Comparison of ENCODE assay signal across 18 mouse cellular contexts in genomic region chr5:134066261-134066660, GRCm38 (mm10). TPM values are rescaled to one million over a fixed set of nuclear protein-coding genes. Genes with fewer than 3 reads are reported as not detected.
DNase-seq lines count a peak whose midpoint lies in the region; ATAC-seq and TF ChIP-seq lines count a peak whose summit lies in the region.
"Had no signal": no experiment of that assay in that cellular context is flagged by ENCODE, and none has a peak within 500 bp of the region (broad histone marks: within the 10 kb centered on the region; RNA-seq: fewer than 3 reads in every experiment).

No protein-coding gene starts in this region.

- peaks cover 3% of the 10 kb centered on the region; the same call in 1 of the 2 replicates for H3K9me3 ChIP-seq in forebrain, embryonic 14.5 days (replicated peaks; ENCODE audit: control insufficient read depth, low read length)
- no peaks in the 10 kb centered on the region for H3K9me3 ChIP-seq in forebrain, embryonic 11.5 days (ENCODE audit: control insufficient read depth, low read length)
- peaks cover 3% of the 10 kb centered on the region; the same call in 1 of the 2 replicates for H3K9me3 ChIP-seq in lung, embryonic 14.5 days (ENCODE audit: low read depth, low read length)
- peaks cover 3% of the 10 kb centered on the region; the same call in 1 of the 2 replicates for H3K9me3 ChIP-seq in lung, postnatal 0 days (ENCODE audit: low read length)
- 0 out of 2 replicates have a peak, but pooled peaks cover 3% of the 10 kb centered on the region for H3K9me3 ChIP-seq in midbrain, embryonic 10.5 days (replicated peaks)
- H3K9me3 ChIP-seq: embryonic facial prominence, embryonic 13.5 days; forebrain, embryonic 12.5 days; intestine, embryonic 15.5 days had no signal

- no peak overlapping the region for H3K27ac ChIP-seq in forebrain, embryonic 14.5 days (ENCODE audit: low read depth, low read length)
- no peak overlapping the region for H3K27ac ChIP-seq in forebrain, embryonic 11.5 days (ENCODE audit: low read depth, low read length)
- H3K27ac ChIP-seq in lung, embryonic 14.5 days (ENCODE audit: low read depth), result no peak overlapping the region
- H3K27ac ChIP-seq in lung, postnatal 0 days (ENCODE audit: low read length), result no peak overlapping the region
- H3K27ac ChIP-seq in midbrain, embryonic 10.5 days (replicated peaks), result no peak overlapping the region
- H3K27ac ChIP-seq: embryonic facial prominence, embryonic 13.5 days; forebrain, embryonic 12.5 days; heart, adult 2 months; hindbrain, embryonic 10.5 days; hindbrain, embryonic 14.5 days; intestine, embryonic 15.5 days had no signal

- TF ChIP-seq EP300 in lung, postnatal 0 days (IDR thresholded peaks at IDR 0.05), result no peak

- TF ChIP-seq CTCF in lung, embryonic 14.5 days (IDR thresholded peaks at IDR 0.05; ENCODE audit: low read depth), result no peak
- TF ChIP-seq CTCF in lung, postnatal 0 days (IDR thresholded peaks at IDR 0.05), result no peak

- 32% methylated on average over 3 of the region's 3 CpGs for WGBS in forebrain, embryonic 14.5 days
- WGBS in forebrain, embryonic 11.5 days, result 60% methylated on average over 3 of the region's 3 CpGs
- whole genome bisulfite sequencing in lung, embryonic 14.5 days, result 30% methylated on average over 3 of the region's 3 CpGs
- 23% methylated on average over 3 of the region's 3 CpGs for WGBS in lung, postnatal 0 days
- WGBS in midbrain, embryonic 10.5 days, result 49% methylated on average over 3 of the region's 3 CpGs

- DNase-seq in forebrain, embryonic 14.5 days (ENCODE audit: low spot score), result peak; percentile 65
- DNase-seq in forebrain, embryonic 11.5 days (ENCODE audit: low spot score), result no peak
- peak; percentile 71 for DNase-seq in lung, embryonic 14.5 days
- no peak for DNase-seq in lung, postnatal 0 days (ENCODE audit: low spot score)
- DNase-seq in fat pad, adult 2 months (ENCODE audit: extremely low read depth, low read depth, low spot score), result peak; percentile 11
- no peak for DNase-seq in midbrain, embryonic 10.5 days (ENCODE audit: low spot score)
- DNase-seq: adrenal gland, adult 2 months; adrenal gland, postnatal 25 days; cerebellum, adult 2 months; cerebellum, postnatal 25 days; gastrocnemius, postnatal 10 days; heart, adult 2 months had no signal

- no peak overlapping the region for H3K4me3 ChIP-seq in forebrain, embryonic 14.5 days (ENCODE audit: low read depth, low read length)
- H3K4me3 ChIP-seq in forebrain, embryonic 11.5 days (ENCODE audit: low read depth, low read length), result no peak overlapping the region
- H3K4me3 ChIP-seq in lung, embryonic 14.5 days (ENCODE audit: low read depth, low read length), result no peak overlapping the region
- no peak overlapping the region for H3K4me3 ChIP-seq in lung, postnatal 0 days (ENCODE audit: low read depth, low read length)
- no peak overlapping the region for H3K4me3 ChIP-seq in midbrain, embryonic 10.5 days
- H3K4me3 ChIP-seq: embryonic facial prominence, embryonic 13.5 days; forebrain, embryonic 12.5 days; heart, adult 2 months; heart, embryonic 12.5 days; hindbrain, embryonic 10.5 days; intestine, embryonic 15.5 days had no signal

- H3K4me1 ChIP-seq in forebrain, embryonic 14.5 days (ENCODE audit: control insufficient read depth, insufficient read depth, low read length), result no peaks in the 10 kb centered on the region
- H3K4me1 ChIP-seq in forebrain, embryonic 11.5 days (replicated peaks; ENCODE audit: control insufficient read depth, insufficient read depth, low read length), result no peaks in the 10 kb centered on the region
- H3K4me1 ChIP-seq in lung, embryonic 14.5 days (ENCODE audit: insufficient read depth), result no peaks in the 10 kb centered on the region
- H3K4me1 ChIP-seq in lung, postnatal 0 days (ENCODE audit: insufficient read depth, low read depth, low read length), result no peaks in the 10 kb centered on the region
- no peaks in the 10 kb centered on the region for H3K4me1 ChIP-seq in midbrain, embryonic 10.5 days
- H3K4me1 ChIP-seq: forebrain, embryonic 12.5 days; heart, embryonic 12.5 days; hindbrain, embryonic 10.5 days; intestine, embryonic 15.5 days had no signal

- no peak overlapping the region for H3K9ac ChIP-seq in forebrain, embryonic 14.5 days (ENCODE audit: low read length)
- no peak overlapping the region for H3K9ac ChIP-seq in forebrain, embryonic 11.5 days (ENCODE audit: low read length)
- H3K9ac ChIP-seq in lung, embryonic 14.5 days, result no peak overlapping the region
- no peak overlapping the region for H3K9ac ChIP-seq in lung, postnatal 0 days (replicated peaks; ENCODE audit: low read depth)
- H3K9ac ChIP-seq: embryonic facial prominence, embryonic 13.5 days; forebrain, embryonic 12.5 days; heart, embryonic 12.5 days; hindbrain, embryonic 14.5 days; intestine, embryonic 15.5 days had no signal

- no peak overlapping the region for H3K4me2 ChIP-seq in forebrain, embryonic 14.5 days (ENCODE audit: low read length)
- H3K4me2 ChIP-seq in forebrain, embryonic 11.5 days (ENCODE audit: low read depth, low read length, severe bottlenecking), result no peak overlapping the region
- no peak overlapping the region for H3K4me2 ChIP-seq in lung, embryonic 14.5 days
- H3K4me2 ChIP-seq in lung, postnatal 0 days (replicated peaks; ENCODE audit: low read depth, low read length), result no peak overlapping the region
- H3K4me2 ChIP-seq: embryonic facial prominence, embryonic 13.5 days; forebrain, embryonic 12.5 days; heart, embryonic 12.5 days; hindbrain, embryonic 14.5 days; intestine, embryonic 15.5 days had no signal

- no peaks in the 10 kb centered on the region for H3K36me3 ChIP-seq in forebrain, embryonic 14.5 days (ENCODE audit: control insufficient read depth, insufficient read depth, low read length)
- H3K36me3 ChIP-seq in forebrain, embryonic 11.5 days (ENCODE audit: control insufficient read depth, insufficient read depth, low read length), result no peaks in the 10 kb centered on the region
- no peaks in the 10 kb centered on the region for H3K36me3 ChIP-seq in lung, embryonic 14.5 days (ENCODE audit: insufficient read depth)
- no peaks in the 10 kb centered on the region for H3K36me3 ChIP-seq in lung, postnatal 0 days (ENCODE audit: insufficient read depth, low read length)
- H3K36me3 ChIP-seq in midbrain, embryonic 10.5 days, result no peaks in the 10 kb centered on the region
- H3K36me3 ChIP-seq: embryonic facial prominence, embryonic 13.5 days; forebrain, embryonic 12.5 days; heart, embryonic 12.5 days; hindbrain, embryonic 10.5 days; intestine, embryonic 15.5 days had no signal

- no peak for ATAC-seq in forebrain, embryonic 14.5 days
- ATAC-seq in forebrain, embryonic 11.5 days (replicated peaks; ENCODE audit: low FRiP score), result no peak
- ATAC-seq in lung, embryonic 14.5 days (ENCODE audit: insufficient read depth), result peak; percentile 18; the same call in 1 of the 2 replicates
- no peak for ATAC-seq in lung, postnatal 0 days
- ATAC-seq: intestine, embryonic 15.5 days had no signal

- H3K27me3 ChIP-seq in forebrain, embryonic 14.5 days (replicated peaks; ENCODE audit: control insufficient read depth, insufficient read depth, low read length), result no peaks in the 10 kb centered on the region
- no peaks in the 10 kb centered on the region for H3K27me3 ChIP-seq in forebrain, embryonic 11.5 days (ENCODE audit: control insufficient read depth, insufficient read depth, low read length)
- no peaks in the 10 kb centered on the region for H3K27me3 ChIP-seq in lung, embryonic 14.5 days (ENCODE audit: insufficient read depth, low read length)
- no peaks in the 10 kb centered on the region for H3K27me3 ChIP-seq in lung, postnatal 0 days (replicated peaks; ENCODE audit: insufficient read depth, low read length)
- peaks cover 18% of the 10 kb centered on the region; the same call in 1 of the 2 replicates for H3K27me3 ChIP-seq in midbrain, embryonic 10.5 days (ENCODE audit: low read depth, poor library complexity, severe bottlenecking)
- H3K27me3 ChIP-seq: intestine, embryonic 15.5 days had no signal

RNA-seq across cellular contexts. Expression of gene Castor2, which starts 33.2 kb away (rescaled TPM):
- polyA plus RNA-seq in forebrain, embryonic 14.5 days (2014; fragmentation: Nextera tagmentation; extraction: Ambion mirVana), result 21.9 and 23.1 TPM in 2 replicates
- polyA plus RNA-seq in forebrain, embryonic 11.5 days (2014; fragmentation: Nextera tagmentation; extraction: Ambion mirVana), result 11.8 and 13.9 TPM in 2 replicates
- polyA plus RNA-seq in lung, embryonic 14.5 days (2014; fragmentation: Nextera tagmentation; extraction: Ambion mirVana), result 3.7 and 4.9 TPM in 2 replicates
- 6.3 and 7.8 TPM in 2 replicates for polyA plus RNA-seq in lung, postnatal 0 days (2015; fragmentation: Nextera tagmentation; extraction: Ambion mirVana)
- polyA plus RNA-seq in midbrain, embryonic 10.5 days (2016; fragmentation: Nextera tagmentation; extraction: Ambion mirVana), result 10.1 and 12.8 TPM in 2 replicates

Comparison
In these comparisons a context has a peak if more than half of its experiments do, and no peak if none do; other contexts are left out.
1. DNase-seq: peak in forebrain, embryonic 14.5 days (single experiment), lung, embryonic 14.5 days (single experiment) and fat pad, adult 2 months (single experiment); none in forebrain, embryonic 11.5 days (single experiment), lung, postnatal 0 days (single experiment) and midbrain, embryonic 10.5 days (single experiment).